9 mouse cellular contexts compared by ENCODE assay signal in the genomic region with DNA sequence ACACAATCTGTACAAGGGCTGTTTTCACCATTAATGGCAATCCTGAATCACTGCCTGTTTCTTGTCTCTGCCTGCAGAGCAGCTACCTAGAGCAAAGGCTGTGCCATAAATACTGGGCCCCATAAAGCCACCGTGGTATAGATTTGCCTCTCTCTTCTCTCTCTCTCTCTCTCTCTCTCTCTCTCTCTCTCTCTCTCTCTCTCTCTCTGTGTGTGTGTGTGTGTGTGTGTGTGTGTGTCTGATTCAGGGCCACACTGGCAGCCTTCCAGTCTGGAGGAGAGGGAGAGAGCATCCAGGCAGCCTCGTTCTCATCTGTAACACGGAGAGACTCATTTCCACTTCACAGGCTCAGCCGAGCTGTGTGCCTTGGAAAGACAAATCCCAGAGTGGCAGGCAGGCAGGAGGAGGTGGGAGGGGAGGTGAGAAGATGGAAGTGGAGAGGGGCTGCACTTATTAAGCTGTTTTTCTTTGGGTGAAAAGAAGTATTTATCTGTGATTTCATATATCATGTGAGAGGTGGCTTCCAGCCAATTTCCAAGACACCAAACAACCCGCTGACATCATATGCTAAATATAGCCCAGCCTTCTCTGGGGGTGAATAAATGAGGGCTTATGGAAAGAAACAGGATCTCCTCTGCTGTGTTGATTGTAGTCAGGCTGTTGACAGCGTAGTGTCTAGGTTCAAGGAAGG. TPM values are rescaled to one million over a fixed set of nuclear protein-coding genes. Genes with fewer than 3 reads are reported as not detected.
DNase-seq lines count a peak whose midpoint lies in the region; ATAC-seq and TF ChIP-seq lines count a peak whose summit lies in the region.
"Had no signal": no experiment of that assay in that cellular context is flagged by ENCODE, and none has a peak within 500 bp of the region (broad histone marks: within the 10 kb centered on the region; RNA-seq: fewer than 3 reads in every experiment).

No protein-coding gene starts in this region.

- no peak overlapping the region for H3K9ac ChIP-seq in CH12.LX (ENCODE audit: insufficient read depth, low read depth)
- no peak overlapping the region for H3K9ac ChIP-seq in hindbrain, embryonic 11.5 days (ENCODE audit: low read depth, low read length)

- H3K36me3 ChIP-seq in CH12.LX (replicated peaks in 1 of 2; ENCODE audit: control insufficient read depth in 1 of 2, insufficient read depth in 1 of 2, low read length in 1 of 2) = no peaks in the 10 kb centered on the region
- H3K36me3 ChIP-seq in hindbrain, embryonic 11.5 days (ENCODE audit: control insufficient read depth, insufficient read depth, low read length) = no peaks in the 10 kb centered on the region

- no peak overlapping the region for H3K4me2 ChIP-seq in CH12.LX (ENCODE audit: insufficient read depth, low read depth, poor library complexity, severe bottlenecking)
- H3K4me2 ChIP-seq in hindbrain, embryonic 11.5 days (replicated peaks; ENCODE audit: low read depth, low read length) = no peak overlapping the region

- H3K27me3 ChIP-seq in CH12.LX (replicated peaks) = no peaks in the 10 kb centered on the region
- no peaks in the 10 kb centered on the region for H3K27me3 ChIP-seq in hindbrain, embryonic 11.5 days (ENCODE audit: control insufficient read depth, insufficient read depth, low read length)

- no peak for DNase-seq in CH12.LX (ENCODE audit: extremely low read depth)
- DNase-seq in cerebellum, adult 18-20 months = peak; percentile 79 to 86
- peak; percentile 81 to 86 for DNase-seq in frontal cortex, postnatal 10 days (ENCODE audit: low spot score in 2 of 2)
- peak; percentile 50 for DNase-seq in hindbrain, embryonic 11.5 days (ENCODE audit: low spot score)
- DNase-seq in layer of hippocampus, adult 9-11 months = peak; percentile 93
- peak; percentile 89 for DNase-seq in lung, postnatal 10 days
- peak; percentile 91 for DNase-seq in right cerebral cortex, postnatal 14 days
- no peak for DNase-seq in spleen, postnatal 4 days (ENCODE audit: low spot score in 2 of 2)

- dilution Hi-C loops in CH12.LX (cut with MboI; ENCODE audit: extremely low pct_ligation_motif_present, extremely low pct_unique_long_range_greater_than_20kb, low sequenced_read_pairs) = no loop called here

- TF ChIP-seq POLR2A in CH12.LX (IDR thresholded peaks at IDR 0.05; ENCODE audit: low read depth, low read length) = no peak

- no peak for TF ChIP-seq CTCF in CH12.LX (conservative IDR thresholded peaks at IDR 0.05 in 1 of 2, IDR thresholded peaks at IDR 0.05 in 1 of 2; ENCODE audit: low read depth in 2 of 2, low read length in 2 of 2)

- no peak for ATAC-seq in hindbrain, embryonic 11.5 days (ENCODE audit: low FRiP score)

- no peak for TF ChIP-seq EP300 in CH12.LX (IDR thresholded peaks at IDR 0.05; ENCODE audit: low read length)

- H3K9me3 ChIP-seq in CH12.LX (replicated peaks; ENCODE audit: low read length) = peaks cover 2% of the 10 kb centered on the region
- H3K9me3 ChIP-seq in hindbrain, embryonic 11.5 days (ENCODE audit: control insufficient read depth, low read length) = no peaks in the 10 kb centered on the region
- H3K9me3 ChIP-seq: megakaryocyte, embryonic 14.5 days had no signal

- in situ Hi-C loops in CH12.LX (cut with MboI; ENCODE audit: low pct_ligation_motif_present, low pct_unique_long_range_greater_than_20kb, low sequenced_read_pairs) = no loop called here

- no peak for TF ChIP-seq RAD21 in CH12.LX (IDR thresholded peaks at IDR 0.05; ENCODE audit: low read depth, low read length)

- H3K27ac ChIP-seq in CH12.LX (ENCODE audit: insufficient read depth, low read depth) = no peak overlapping the region
- peak overlapping the region; percentile 70 for H3K27ac ChIP-seq in hindbrain, embryonic 11.5 days (ENCODE audit: low read depth, low read length)

- H3K79me2 ChIP-seq in CH12.LX (replicated peaks; ENCODE audit: control insufficient read depth, extremely low read depth, insufficient read depth, poor library complexity, severe bottlenecking) = no peaks in the 10 kb centered on the region

- H3K4me1 ChIP-seq in CH12.LX (ENCODE audit: control insufficient read depth in 1 of 2, insufficient read depth in 2 of 2) = peaks cover 11 to 16% of the 10 kb centered on the region in 2 experiments
- peaks cover 23% of the 10 kb centered on the region for H3K4me1 ChIP-seq in hindbrain, embryonic 11.5 days (replicated peaks; ENCODE audit: control insufficient read depth, insufficient read depth, low read length)

- 31% methylated on average over 6 of the region's 6 CpGs for WGBS in hindbrain, embryonic 11.5 days

- no peak overlapping the region for H3K4me3 ChIP-seq in CH12.LX (replicated peaks in 1 of 3; ENCODE audit: low read depth in 2 of 3, low read length in 2 of 3, poor library complexity in 1 of 3)
- no peak overlapping the region for H3K4me3 ChIP-seq in hindbrain, embryonic 11.5 days (ENCODE audit: low read depth, low read length)

TF ChIP-seq in CH12.LX, 34 proteins besides CTCF, POLR2A, EP300 and RAD21:
- peak; percentile 62; the same call in 1 of the 2 replicates for TF ChIP-seq MEF2A (IDR thresholded peaks at IDR 0.05; ENCODE audit: borderline replicate concordance, low read depth, low read length)
- no peak for TF ChIP-seq HCFC1 (IDR thresholded peaks at IDR 0.05; ENCODE audit: low read depth, low read length)
- no peak for TF ChIP-seq NRF1 (IDR thresholded peaks at IDR 0.05; ENCODE audit: low read depth, low read length)
- TF ChIP-seq MYC (IDR thresholded peaks at IDR 0.05; ENCODE audit: low read depth, low read length) = no peak
- TF ChIP-seq MAFK (IDR thresholded peaks at IDR 0.05; ENCODE audit: insufficient replicate concordance, low read length) = no peak
- TF ChIP-seq USF2 (conservative IDR thresholded peaks at IDR 0.05; ENCODE audit: low read depth, low read length) = no peak
- no peak for TF ChIP-seq SIN3A (IDR thresholded peaks at IDR 0.05; ENCODE audit: low read length)
- no peak for TF ChIP-seq JUND (conservative IDR thresholded peaks at IDR 0.05; ENCODE audit: low read depth, low read length)
- TF ChIP-seq TBP (conservative IDR thresholded peaks at IDR 0.05; ENCODE audit: low read depth, low read length) = no peak
TF ChIP-seq in CH12.LX: peak in this region for 1.

RNA-seq across cellular contexts. Expression of gene Irf2bp2, which starts 56.7 kb away (rescaled TPM):
- total RNA-seq in CH12.LX (2012; rRNA removed) = 20.2 and 28.6 TPM in 2 replicates
- 30.3 and 31.2 TPM in 2 replicates for total RNA-seq in CH12.LX (2014; rRNA removed)
- polyA plus RNA-seq in CH12.LX (2012; ENCODE audit: insufficient read length, low read depth) = 17.8 and 19.9 TPM in 2 replicates
- 4.8 and 5.5 TPM in 2 replicates for polyA plus RNA-seq in hindbrain, embryonic 11.5 days (2014; fragmentation: Nextera tagmentation; extraction: Ambion mirVana)

Comparison
In these comparisons a context has a peak if more than half of its experiments do, and no peak if none do; other contexts are left out.
1. DNase-seq: peak in cerebellum, adult 18-20 months (2 of 2), frontal cortex, postnatal 10 days (2 of 2), hindbrain, embryonic 11.5 days (single experiment), layer of hippocampus, adult 9-11 months (single experiment), lung, postnatal 10 days (single experiment) and right cerebral cortex, postnatal 14 days (single experiment); none in CH12.LX (single experiment) and spleen, postnatal 4 days (0 of 2).